Mouse (Mus musculus) Patski (cell line): ENCODE results near the gene Gm9837. TPM values are rescaled to one million over a fixed set of nuclear protein-coding genes. Genes with fewer than 3 reads are reported as not detected.

Experiments
- ATAC-seq: fragments of 100-300 bp; one replicate; pipeline ENCODE4 v1.8.0; 2021
- CTCF ChIA-PET: fragments of 350-600 bp; sonication (Branson Sonifier 250); formaldehyde crosslinking; loops from one replicate; lab custom pipeline; 2022; ENCODE audit warnings: inconsistent platforms; lab: Charles Lee
- POLR2A ChIA-PET: fragments of 350-600 bp; sonication (Branson Sonifier 250); formaldehyde crosslinking; loops from one replicate; lab custom pipeline; 2022; ENCODE audit warnings: antibody characterized with exemption, inconsistent platforms; lab: Charles Lee
- DNase-seq: peaks from one replicate; pipeline ENCODE4 v3.0.0-alpha.2; 2011; ENCODE audit warnings: low read depth, low spot score
- H3K27me3 ChIP-seq: fragments of 371-371 bp; one replicate; pipeline ENCODE4 v1.5.1; 2021
- CTCF ChIP-seq: fragments of 100-300 bp; IDR thresholded peaks from one replicate; pipeline ENCODE4 v1.5.1; 2021
- in situ Hi-C: fragments of 300-500 bp; cut with MboI; formaldehyde crosslinking; loops from 3 replicates; pipeline ENCODE4 v1.11.1; 2018; ENCODE audit warnings: low pct_unique_long_range_greater_than_20kb, mixed read lengths
- polyA plus RNA-seq: library from polyadenylated mRNA; unstranded; gene quantifications from one replicate; pipeline ENCODE4 v1.2.3, GENCODE M21; 2021

Gm9837 gene
- polyA plus RNA-seq, 1 experiment from 2014 or later, result not detected

DNA sequence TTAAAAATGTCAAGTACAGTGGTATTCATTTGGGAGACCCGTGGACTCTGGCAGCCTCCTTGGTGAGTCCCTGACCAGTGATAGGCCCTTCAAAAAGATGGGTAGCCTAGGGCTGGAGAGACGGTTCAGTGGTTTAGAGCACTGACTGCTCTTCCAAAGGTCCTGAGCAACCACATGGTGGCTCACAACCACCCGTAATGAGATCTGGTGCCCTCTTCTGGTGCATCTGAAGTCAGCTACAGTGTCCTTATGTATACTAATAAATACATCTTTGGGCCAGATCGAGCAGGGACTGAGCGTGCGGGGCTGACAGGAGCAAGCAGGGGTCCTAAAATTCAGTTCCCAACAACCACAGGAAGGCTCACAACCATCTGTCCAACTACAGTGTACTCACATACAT, 26.4 kb downstream of the Gm9837 start:
- ChIA-PET CTCF (interaction anchor here (2.3 kb wide), 1 partner anchor 12 kb away, joined by 8 read pairs; no protein-coding TSS in a partner anchor), POLR2A (no interaction called here)
- peaks cover 8% of the 10 kb centered on the region for H3K27me3 ChIP-seq
- TF ChIP-seq CTCF, result peak; percentile 76
- no peak for ATAC-seq
- in situ Hi-C loops, result no loop called here
- no peak for DNase-seq

DNA sequence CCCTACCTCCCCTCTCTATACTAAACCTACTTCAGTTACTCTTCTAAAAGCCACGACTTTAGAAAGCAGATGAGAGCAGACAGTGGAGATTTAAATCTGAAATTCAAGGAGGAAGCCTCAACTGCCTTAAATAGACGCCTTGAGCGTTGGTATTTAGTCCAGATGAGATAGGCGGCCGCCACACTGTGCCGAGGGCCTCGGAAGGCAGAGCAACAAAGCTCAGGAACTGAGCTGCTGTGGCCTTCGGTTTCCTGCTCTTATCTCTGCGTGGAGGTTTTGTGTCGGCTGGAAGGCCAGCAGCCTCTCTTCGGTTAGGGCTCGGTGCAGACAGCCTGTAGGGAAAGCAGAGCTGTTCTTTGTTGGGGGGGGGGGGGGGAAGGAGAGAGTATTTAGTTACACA, 28.4 kb downstream of the Gm9837 start:
- POLR2A ChIA-PET, result no interaction called here
- peaks cover 8% of the 10 kb centered on the region for H3K27me3 ChIP-seq
- TF ChIP-seq CTCF, result no peak
- ATAC-seq (no peak), DNase-seq (no peak)
- CTCF ChIA-PET, result interaction anchor here (1.0 kb wide), 1 partner anchor 15 kb away, joined by 5 read pairs; the partner anchor contains the start of genes Gm10447 and Shroom1
- in situ Hi-C loops, result no loop called here

DNA sequence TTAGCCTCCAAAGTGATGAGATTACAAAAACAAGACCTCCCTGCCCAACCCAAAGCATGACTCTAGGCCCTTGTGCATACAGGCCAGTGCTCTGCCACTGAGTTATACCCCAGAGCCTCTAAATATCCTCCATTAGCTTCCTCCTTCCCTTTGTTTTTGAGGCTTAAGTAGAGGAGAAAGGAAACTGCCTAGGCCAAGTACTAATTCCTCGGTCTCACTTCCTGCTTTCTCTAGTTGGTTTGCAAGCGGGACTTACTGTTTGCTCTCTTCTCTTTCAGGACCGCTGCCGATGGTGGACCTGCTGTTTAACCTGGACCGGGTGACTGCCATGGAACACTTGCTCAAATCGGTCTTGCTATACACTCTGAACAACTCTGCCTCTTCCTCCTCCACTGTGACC, 33.9 kb downstream of the Gm9837 start:
- in situ Hi-C loops, result no loop called here
- ChIA-PET POLR2A (no interaction called here), CTCF (no interaction called here)
- peaks cover 5% of the 10 kb centered on the region for H3K27me3 ChIP-seq
- no peak for ATAC-seq
- TF ChIP-seq CTCF, result no peak
- DNase-seq, result no peak

DNA sequence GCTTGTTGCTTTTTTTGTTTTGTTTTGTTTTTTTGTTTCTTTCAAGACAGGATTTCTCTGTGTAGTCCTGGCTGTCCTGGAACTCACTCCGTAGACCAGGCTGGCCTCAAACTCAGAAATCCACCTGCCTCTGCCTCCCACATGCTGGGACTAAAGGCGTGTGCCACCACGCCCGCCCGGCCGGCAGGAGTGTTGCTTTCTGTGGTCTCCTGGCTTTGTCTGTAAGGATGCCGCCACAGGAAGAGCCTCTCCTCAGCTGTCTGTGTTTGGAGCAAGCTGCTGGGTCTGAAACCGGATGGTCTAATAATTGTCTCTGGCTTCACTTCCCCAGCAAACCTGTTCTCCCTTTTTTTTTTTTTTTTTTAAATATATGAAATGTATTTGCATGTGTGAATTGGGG, 34.8 kb downstream of the Gm9837 start:
- ATAC-seq (no peak), DNase-seq (no peak)
- in situ Hi-C loops, result no loop called here
- H3K27me3 ChIP-seq, result no peaks in the 10 kb centered on the region
- ChIA-PET CTCF (no interaction called here), POLR2A (no interaction called here)
- TF ChIP-seq CTCF, result no peak

DNA sequence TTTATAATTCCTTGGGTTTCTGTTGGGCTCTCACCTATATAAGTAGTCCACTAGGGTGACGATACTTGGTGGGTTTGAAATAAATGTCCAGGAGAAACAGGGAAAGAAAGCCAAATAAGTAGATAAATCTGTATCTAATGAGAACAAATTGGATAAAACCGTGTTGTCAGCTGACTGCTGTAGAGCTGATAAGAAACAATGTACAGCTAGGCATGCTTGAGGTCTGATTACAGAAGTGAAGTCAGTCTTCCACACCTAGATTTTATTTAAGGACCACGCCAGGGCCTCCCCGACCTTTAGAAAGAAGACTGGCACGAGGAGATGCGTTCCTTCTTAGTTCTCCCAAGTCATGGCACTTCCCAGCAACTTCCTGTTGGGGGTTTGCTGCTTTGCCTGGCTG, 37.2 kb downstream of the Gm9837 start:
- ChIA-PET CTCF (interaction anchor here (1.4 to 2.0 kb wide), 2 partner anchors 9 to 12 kb away, joined by 3 to 8 read pairs; no protein-coding TSS in a partner anchor), POLR2A (interaction anchor here (0.6 kb wide), 1 partner anchor 165 kb away, joined by 5 read pairs; no protein-coding TSS in a partner anchor)
- H3K27me3 ChIP-seq, result no peaks in the 10 kb centered on the region
- TF ChIP-seq CTCF, result no peak
- DNase-seq, result no peak
- in situ Hi-C loops, result no loop called here
- ATAC-seq, result no peak

DNA sequence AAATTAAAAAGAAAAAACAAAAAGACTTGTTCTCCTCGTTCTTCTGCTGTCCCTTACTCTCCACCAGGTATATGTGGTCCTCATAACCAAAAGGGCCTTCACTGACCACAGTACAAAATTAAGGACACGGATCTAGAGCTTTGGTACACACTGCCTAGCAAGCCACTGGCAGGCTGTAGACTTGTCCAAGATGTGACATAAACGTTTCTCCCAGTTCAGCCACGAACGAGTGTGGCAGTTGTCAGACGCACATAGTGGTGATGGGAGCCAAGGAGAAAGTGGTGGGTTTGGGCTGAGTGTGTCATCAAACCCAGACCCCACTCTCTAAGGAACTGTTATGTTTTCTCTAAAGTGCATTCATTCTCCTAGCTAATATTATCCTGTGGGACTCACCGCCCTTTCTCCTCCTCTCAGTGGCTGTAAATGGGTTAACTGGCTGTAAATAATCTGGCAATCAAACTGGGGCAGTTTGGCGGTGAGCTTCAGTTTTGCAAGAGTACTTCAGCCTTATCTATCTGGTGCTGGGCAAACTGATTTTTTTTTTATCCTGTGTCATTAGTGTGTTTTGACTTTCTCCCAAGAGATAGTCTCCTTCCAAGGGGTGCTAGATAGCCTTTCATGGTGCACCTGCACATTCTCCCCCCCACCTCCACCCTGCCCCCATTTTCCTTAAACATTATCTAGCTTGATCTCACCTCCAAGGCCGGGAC, 38.8 kb downstream of the Gm9837 start:
- DNase-seq, result no peak
- no peaks in the 10 kb centered on the region for H3K27me3 ChIP-seq
- TF ChIP-seq CTCF, result no peak
- POLR2A ChIA-PET, result interaction anchor here (0.5 kb wide), 1 partner anchor 30 kb away, joined by 3 read pairs; no protein-coding TSS in a partner anchor
- peak; percentile 4 for ATAC-seq
- CTCF ChIA-PET, result interaction anchor here (1.1 to 2.0 kb wide), 3 partner anchors 14 to 22 kb away, joined by 3 to 8 read pairs (median 3); no protein-coding TSS in a partner anchor
- in situ Hi-C loops, result no loop called here

DNA sequence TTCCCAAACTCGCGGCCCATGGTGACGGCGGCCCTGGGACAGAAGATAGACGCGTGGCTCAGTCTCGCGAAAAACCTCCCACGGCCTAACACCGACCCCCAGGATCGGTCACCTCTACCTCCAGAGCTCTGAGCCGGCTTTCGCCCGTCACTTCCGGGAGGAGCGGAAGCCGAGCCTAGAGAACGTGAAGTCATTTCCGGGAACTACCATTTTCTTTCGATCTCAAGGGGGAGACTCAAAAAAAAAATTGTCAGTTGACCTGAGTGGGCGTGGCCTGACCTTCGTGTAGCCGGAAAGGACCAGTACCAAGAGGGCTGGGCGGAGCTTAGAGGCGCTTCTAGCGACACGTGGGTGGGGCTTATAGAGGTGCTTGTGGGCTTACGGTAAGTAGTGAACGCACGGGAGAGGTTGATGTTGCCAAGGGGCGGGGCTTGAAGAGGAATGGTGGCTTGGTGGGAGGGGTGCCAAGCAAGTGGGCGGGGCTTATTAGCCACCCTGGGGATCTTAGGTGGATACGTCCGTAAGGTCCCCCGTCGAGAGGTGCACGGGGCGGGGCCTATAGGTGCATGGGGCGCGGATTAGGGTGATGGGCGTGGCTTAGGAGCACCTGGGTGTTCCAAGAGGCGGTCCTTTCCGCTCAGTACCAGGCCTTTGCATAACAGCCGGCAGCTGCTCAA, 39.5 kb downstream of the Gm9837 start, which contains the start of the genes Uqcrq and Gdf9:
Uqcrq (minus strand) TSS at position 162 of the 677 bp plus-strand sequence.
Gdf9 (plus strand) TSS at position 354 of the 677 bp plus-strand sequence.
- CTCF ChIA-PET, result interaction anchor here (1.2 to 2.0 kb wide), 2 partner anchors 14 kb away, joined by 3 to 8 read pairs; no protein-coding TSS in a partner anchor
- peak; percentile 97 for DNase-seq
- H3K27me3 ChIP-seq, result no peaks in the 10 kb centered on the region
- peak; percentile 84 for ATAC-seq
- no peak for TF ChIP-seq CTCF
- POLR2A ChIA-PET, result no interaction called here
- in situ Hi-C loops, result no loop called here

DNA sequence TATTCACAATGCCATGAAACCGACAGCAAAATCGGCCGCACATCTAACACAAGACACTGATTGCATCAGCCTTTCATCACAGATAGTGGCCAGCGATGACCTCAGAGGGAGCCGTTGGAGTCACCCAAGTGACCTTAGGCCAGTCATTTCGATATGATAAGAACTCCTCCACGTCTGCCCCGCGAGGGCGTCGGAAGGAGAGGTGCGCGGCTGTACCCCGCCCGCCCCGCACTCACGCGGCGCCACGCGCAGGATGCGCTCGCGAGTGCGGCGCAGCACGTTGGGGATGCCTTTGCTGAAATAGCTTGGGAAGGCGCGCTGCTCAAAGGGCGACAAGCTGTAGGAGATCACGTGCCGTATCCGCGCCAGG, 40.0 kb downstream of the Gm9837 start:
- ATAC-seq, result peak; percentile 17
- no peak for DNase-seq
- CTCF ChIA-PET, result interaction anchor here (1.2 kb wide), 1 partner anchor 13 kb away, joined by 3 read pairs; no protein-coding TSS in a partner anchor
- in situ Hi-C loops, result no loop called here
- H3K27me3 ChIP-seq, result no peaks in the 10 kb centered on the region
- TF ChIP-seq CTCF, result no peak
- POLR2A ChIA-PET, result no interaction called here

DNA sequence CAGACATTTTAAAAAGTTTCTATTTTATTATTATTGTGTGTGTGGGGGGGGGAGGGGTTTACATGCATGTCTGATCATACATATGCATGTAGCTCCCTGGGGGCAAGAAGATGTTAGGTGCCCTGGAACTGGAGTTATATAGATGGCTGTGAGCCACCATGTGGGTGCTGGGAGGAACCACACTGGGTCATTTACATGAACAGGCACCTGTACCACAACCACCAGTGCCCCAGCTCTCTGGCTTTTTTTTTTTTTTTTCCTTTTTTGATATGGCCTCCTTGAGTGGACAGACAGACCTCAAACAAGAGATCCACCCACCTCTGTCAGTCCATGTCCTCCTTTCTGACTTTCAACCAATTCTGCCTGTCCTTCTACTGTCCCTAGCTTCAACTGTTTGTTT, 41.1 kb downstream of the Gm9837 start:
- DNase-seq (no peak), ATAC-seq (no peak)
- TF ChIP-seq CTCF, result no peak
- in situ Hi-C loops, result no loop called here
- CTCF ChIA-PET, result no interaction called here
- POLR2A ChIA-PET, result no interaction called here
- H3K27me3 ChIP-seq, result no peaks in the 10 kb centered on the region

DNA sequence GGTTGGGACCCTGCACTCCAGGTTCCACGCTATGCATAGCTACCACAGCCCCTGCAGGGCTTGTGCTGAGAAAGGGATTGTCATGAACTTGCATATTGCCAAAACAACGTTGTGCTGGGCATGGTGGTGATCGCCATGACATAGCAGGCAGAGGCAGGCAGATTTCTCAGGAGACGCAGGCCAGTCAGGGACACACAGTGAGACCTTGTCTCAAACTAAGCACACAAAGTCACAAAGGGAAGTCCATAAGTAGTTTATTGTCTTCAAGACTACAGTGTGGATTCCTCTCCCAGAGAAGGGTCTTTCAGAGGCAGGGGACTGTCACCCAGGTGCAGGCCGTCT, 41.6 kb downstream of the Gm9837 start:
- ATAC-seq, result no peak
- ChIA-PET POLR2A (no interaction called here), CTCF (no interaction called here)
- no peak for DNase-seq
- TF ChIP-seq CTCF, result no peak
- no peaks in the 10 kb centered on the region for H3K27me3 ChIP-seq
- in situ Hi-C loops, result no loop called here
